Mouse (Mus musculus): ENCODE measurements around the gene Nt5c2. TPM values are rescaled to one million over a fixed set of nuclear protein-coding genes. Genes with fewer than 3 reads are reported as not detected.
A peak's percentile ranks its signal among the peaks of the same experiment; 100 is the strongest.
"Not testable (repeated sequence)": the region's sequence is repeated elsewhere in the genome, so short reads cannot be mapped to it uniquely, and the experiment has no call there.

Gene Nt5c2
- polyA plus RNA-seq, 1 experiment from 2014 or later, result 118 TPM

GRCm38 (mm10) chr19:46987646-46988045 is 27.3 kb downstream of the Nt5c2 start:
- H3K9ac ChIP-seq, result no peak overlapping the region
- 53% methylated on average over 6 of the region's 6 CpGs for WGBS
- H3K4me3 ChIP-seq, result no peak overlapping the region
- H3K36me3 ChIP-seq, result no peaks in the 10 kb centered on the region
- peaks cover 16% of the 10 kb centered on the region for H3K4me1 ChIP-seq (replicated peaks)
- no peak overlapping the region for H3K27ac ChIP-seq
- H3K9me3 ChIP-seq (replicated peaks), result no peaks in the 10 kb centered on the region
- ATAC-seq (replicated peaks; ENCODE audit: insufficient number of reproducible peaks, insufficient read depth, low FRiP score, low read depth), result no peak
- no peak overlapping the region; the same call in 1 of the 2 replicates for H3K4me2 ChIP-seq
- H3K27me3 ChIP-seq, result no peaks in the 10 kb centered on the region

- WGBS, result 81% methylated on average over 13 of the region's 13 CpGs
- no peak for ATAC-seq (replicated peaks; ENCODE audit: insufficient number of reproducible peaks, insufficient read depth, low FRiP score, low read depth)
Observed at GRCm38 (mm10) chr19:46984726-46985622, 30.0 kb downstream of the Nt5c2 start.

GRCm38 (mm10) chr19:46983966-46984380 is 31.0 kb downstream of the Nt5c2 start:
- Histone ChIP-seq H3K9me3 (replicated peaks) (no peaks in the 10 kb centered on the region), H3K27me3 (no peaks in the 10 kb centered on the region), H3K27ac (no peak overlapping the region), H3K4me3 (no peak overlapping the region), H3K9ac (peak overlapping the region; percentile 7; the same call in 1 of the 2 replicates), H3K4me1 (replicated peaks) (peaks cover 24% of the 10 kb centered on the region), H3K4me2 (no peak overlapping the region), H3K36me3 (no peaks in the 10 kb centered on the region)
- ATAC-seq (replicated peaks; ENCODE audit: insufficient number of reproducible peaks, insufficient read depth, low FRiP score, low read depth), result no peak
- WGBS, result 43% methylated on average over 11 of the region's 11 CpGs

More at GRCm38 (mm10) chr19:46984726-46985622, 30.0 kb downstream of the Nt5c2 start:
- no peak overlapping the region for H3K4me2 ChIP-seq
- peaks cover 16% of the 10 kb centered on the region for H3K4me1 ChIP-seq (replicated peaks)
- no peaks in the 10 kb centered on the region for H3K36me3 ChIP-seq
- no peaks in the 10 kb centered on the region for H3K9me3 ChIP-seq (replicated peaks)
- no peak overlapping the region for H3K9ac ChIP-seq
- H3K27me3 ChIP-seq, result no peaks in the 10 kb centered on the region
- H3K4me3 ChIP-seq, result no peak overlapping the region
- no peak overlapping the region for H3K27ac ChIP-seq

- Histone ChIP-seq H3K27ac (no peak overlapping the region), H3K36me3 (no peaks in the 10 kb centered on the region), H3K27me3 (no peaks in the 10 kb centered on the region), H3K4me2 (no peak overlapping the region), H3K9ac (0 out of 2 replicates have a peak overlapping the region, but pooled peaks have one; percentile 7), H3K9me3 (replicated peaks) (no peaks in the 10 kb centered on the region), H3K4me3 (no peak overlapping the region), H3K4me1 (replicated peaks) (peaks cover 27% of the 10 kb centered on the region)
- 64% methylated on average over 14 of the region's 14 CpGs for WGBS
- no peak for ATAC-seq (replicated peaks; ENCODE audit: insufficient number of reproducible peaks, insufficient read depth, low FRiP score, low read depth)
Observed at GRCm38 (mm10) chr19:46983352-46983965, 31.5 kb downstream of the Nt5c2 start.

- Histone ChIP-seq H3K27ac (no peak overlapping the region), H3K9me3 (replicated peaks) (no peaks in the 10 kb centered on the region), H3K27me3 (no peaks in the 10 kb centered on the region), H3K9ac (no peak overlapping the region), H3K4me3 (no peak overlapping the region), H3K4me1 (replicated peaks) (peaks cover 20% of the 10 kb centered on the region), H3K36me3 (no peaks in the 10 kb centered on the region), H3K4me2 (no peak overlapping the region)
- no peak for ATAC-seq (replicated peaks; ENCODE audit: insufficient number of reproducible peaks, insufficient read depth, low FRiP score, low read depth)
- WGBS, result 50% methylated on average over 6 of the region's 6 CpGs
Observed at GRCm38 (mm10) chr19:46981462-46981861, 33.5 kb downstream of the Nt5c2 start.

- ATAC-seq (replicated peaks; ENCODE audit: insufficient number of reproducible peaks, insufficient read depth, low FRiP score, low read depth), result no peak
- Histone ChIP-seq H3K9me3 (replicated peaks) (no peaks in the 10 kb centered on the region), H3K4me1 (replicated peaks) (peaks cover 28% of the 10 kb centered on the region), H3K27ac (no peak overlapping the region), H3K4me2 (no peak overlapping the region), H3K27me3 (no peaks in the 10 kb centered on the region), H3K36me3 (no peaks in the 10 kb centered on the region), H3K9ac (no peak overlapping the region), H3K4me3 (no peak overlapping the region)
- WGBS, result 65% methylated on average over 3 of the region's 3 CpGs
Observed at GRCm38 (mm10) chr19:46979781-46980105, 35.2 kb downstream of the Nt5c2 start.

GRCm38 (mm10) chr19:46978920-46979780 is 35.8 kb downstream of the Nt5c2 start:
- no peak overlapping the region for H3K4me3 ChIP-seq
- no peaks in the 10 kb centered on the region for H3K27me3 ChIP-seq
- H3K27ac ChIP-seq, result no peak overlapping the region
- no peaks in the 10 kb centered on the region for H3K9me3 ChIP-seq (replicated peaks)
- 66% methylated on average over 17 of the region's 17 CpGs for WGBS
- peaks cover 28% of the 10 kb centered on the region for H3K4me1 ChIP-seq (replicated peaks)
- no peak overlapping the region for H3K9ac ChIP-seq
- no peaks in the 10 kb centered on the region for H3K36me3 ChIP-seq
- ATAC-seq (replicated peaks; ENCODE audit: insufficient number of reproducible peaks, insufficient read depth, low FRiP score, low read depth), result no peak
- no peak overlapping the region for H3K4me2 ChIP-seq

- H3K27ac ChIP-seq; H3K4me3 ChIP-seq; H3K9me3 ChIP-seq (replicated peaks); H3K9ac ChIP-seq; H3K36me3 ChIP-seq; ATAC-seq (replicated peaks; ENCODE audit: insufficient number of reproducible peaks, insufficient read depth, low FRiP score, low read depth); H3K27me3 ChIP-seq; H3K4me2 ChIP-seq: not testable (repeated sequence)
- WGBS, result 91% methylated on average over 3 of the region's 3 CpGs
- peaks cover 20% of the 10 kb centered on the region for H3K4me1 ChIP-seq (replicated peaks)
Observed at GRCm38 (mm10) chr19:46978069-46978468, 36.9 kb downstream of the Nt5c2 start.

GRCm38 (mm10) chr19:46977460-46977859 is 37.5 kb downstream of the Nt5c2 start:
- H3K27ac ChIP-seq, result no peak overlapping the region
- no peaks in the 10 kb centered on the region for H3K36me3 ChIP-seq
- WGBS, result 66% methylated on average over 6 of the region's 6 CpGs
- H3K9ac ChIP-seq, result no peak overlapping the region
- no peak overlapping the region for H3K4me2 ChIP-seq
- no peak for ATAC-seq (replicated peaks; ENCODE audit: insufficient number of reproducible peaks, insufficient read depth, low FRiP score, low read depth)
- peaks cover 26% of the 10 kb centered on the region for H3K4me1 ChIP-seq (replicated peaks)
- no peaks in the 10 kb centered on the region for H3K27me3 ChIP-seq
- no peak overlapping the region for H3K4me3 ChIP-seq
- H3K9me3 ChIP-seq (replicated peaks), result no peaks in the 10 kb centered on the region

GRCm38 (mm10) chr19:46976743-46977142 is 38.2 kb downstream of the Nt5c2 start:
- H3K9ac ChIP-seq, result no peak overlapping the region
- H3K4me2 ChIP-seq, result no peak overlapping the region
- H3K27me3 ChIP-seq, result no peaks in the 10 kb centered on the region
- H3K9me3 ChIP-seq (replicated peaks), result no peaks in the 10 kb centered on the region
- no peaks in the 10 kb centered on the region for H3K36me3 ChIP-seq
- H3K4me1 ChIP-seq (replicated peaks), result peaks cover 28% of the 10 kb centered on the region
- H3K4me3 ChIP-seq, result no peak overlapping the region
- no peak overlapping the region for H3K27ac ChIP-seq
- WGBS, result 54% methylated on average over 2 of the region's 2 CpGs
- no peak for ATAC-seq (replicated peaks; ENCODE audit: insufficient number of reproducible peaks, insufficient read depth, low FRiP score, low read depth)

- Histone ChIP-seq H3K27me3 (no peaks in the 10 kb centered on the region), H3K9ac (no peak overlapping the region), H3K27ac (peak overlapping the region; percentile 74), H3K36me3 (no peaks in the 10 kb centered on the region), H3K4me3 (no peak overlapping the region), H3K9me3 (replicated peaks) (no peaks in the 10 kb centered on the region), H3K4me2 (no peak overlapping the region), H3K4me1 (replicated peaks) (peaks cover 36% of the 10 kb centered on the region)
- 78% methylated on average over 8 of the region's 8 CpGs for WGBS
- no peak for ATAC-seq (replicated peaks; ENCODE audit: insufficient number of reproducible peaks, insufficient read depth, low FRiP score, low read depth)
Observed at GRCm38 (mm10) chr19:46975997-46976396, 39.0 kb downstream of the Nt5c2 start.

All from heart, embryonic 15.5 days (tissue).